Mouse (Mus musculus): ENCODE data around the gene Slc7a11. TPM values are rescaled to one million over a fixed set of nuclear protein-coding genes. Genes with fewer than 3 reads are reported as not detected.

Slc7a11 gene
- polyA plus RNA-seq, 1 experiment from 2014 or later = 3.5 TPM

GRCm38 (mm10) chr3:49908426-49909341 is 534.7 kb downstream of the Slc7a11 start:
- Histone ChIP-seq H3K4me1 (replicated peaks) (peaks cover 32% of the 10 kb centered on the region), H3K4me3 (replicated peaks) (no peak overlapping the region), H3K36me3 (no peaks in the 10 kb centered on the region), H3K9ac (replicated peaks) (no peak overlapping the region), H3K9me3 (no peaks in the 10 kb centered on the region), H3K27me3 (no peaks in the 10 kb centered on the region), H3K27ac (peak overlapping the region; percentile 91), H3K4me2 (peak overlapping the region; percentile 33)
- WGBS = 16% methylated on average over 12 of the region's 12 CpGs
- peak; percentile 75 for ATAC-seq (ENCODE audit: insufficient number of reproducible peaks, insufficient read depth, low FRiP score, low TSS enrichment, low read depth)

- ATAC-seq (ENCODE audit: insufficient number of reproducible peaks, insufficient read depth, low FRiP score, low TSS enrichment, low read depth) = no peak
- no peak overlapping the region for H3K9ac ChIP-seq (replicated peaks)
- no peaks in the 10 kb centered on the region for H3K36me3 ChIP-seq
- H3K4me2 ChIP-seq = no peak overlapping the region
- H3K9me3 ChIP-seq = no peaks in the 10 kb centered on the region; the same call in 1 of the 2 replicates
- H3K27me3 ChIP-seq = no peaks in the 10 kb centered on the region
- H3K4me1 ChIP-seq (replicated peaks) = peaks cover 4% of the 10 kb centered on the region; the same call in 1 of the 2 replicates
- no peak overlapping the region for H3K27ac ChIP-seq
- no peak overlapping the region for H3K4me3 ChIP-seq (replicated peaks)
These were observed 549.5 kb downstream of the Slc7a11 start for GRCm38 (mm10) chr3:49893945-49894344.

- no peaks in the 10 kb centered on the region for H3K36me3 ChIP-seq
- 57% methylated on average over 2 of the region's 2 CpGs for WGBS
- H3K4me3 ChIP-seq (replicated peaks) = no peak overlapping the region
- peaks cover 6% of the 10 kb centered on the region for H3K4me1 ChIP-seq (replicated peaks)
- no peaks in the 10 kb centered on the region for H3K9me3 ChIP-seq
- no peak for ATAC-seq (ENCODE audit: insufficient number of reproducible peaks, insufficient read depth, low FRiP score, low TSS enrichment, low read depth)
- no peak overlapping the region for H3K27ac ChIP-seq
- H3K4me2 ChIP-seq = no peak overlapping the region
- no peak overlapping the region for H3K9ac ChIP-seq (replicated peaks)
- no peaks in the 10 kb centered on the region for H3K27me3 ChIP-seq
These were observed 556.1 kb downstream of the Slc7a11 start for GRCm38 (mm10) chr3:49887359-49887758.

- Histone ChIP-seq H3K4me2 (no peak overlapping the region), H3K4me3 (replicated peaks) (no peak overlapping the region), H3K9ac (replicated peaks) (no peak overlapping the region), H3K4me1 (replicated peaks) (peaks cover 6% of the 10 kb centered on the region), H3K9me3 (no peaks in the 10 kb centered on the region), H3K27me3 (no peaks in the 10 kb centered on the region), H3K36me3 (no peaks in the 10 kb centered on the region), H3K27ac (no peak overlapping the region)
- 49% methylated on average over 8 of the region's 8 CpGs for WGBS
- no peak for ATAC-seq (ENCODE audit: insufficient number of reproducible peaks, insufficient read depth, low FRiP score, low TSS enrichment, low read depth)
These were observed 557.0 kb downstream of the Slc7a11 start for GRCm38 (mm10) chr3:49886220-49886945.

- H3K9me3 ChIP-seq = no peaks in the 10 kb centered on the region
- H3K36me3 ChIP-seq = no peaks in the 10 kb centered on the region
- H3K4me2 ChIP-seq = no peak overlapping the region
- H3K9ac ChIP-seq (replicated peaks) = no peak overlapping the region
- no peak overlapping the region for H3K4me3 ChIP-seq (replicated peaks)
- H3K27me3 ChIP-seq = no peaks in the 10 kb centered on the region
- ATAC-seq (ENCODE audit: insufficient number of reproducible peaks, insufficient read depth, low FRiP score, low TSS enrichment, low read depth) = no peak
- no peak overlapping the region for H3K27ac ChIP-seq
- no peaks in the 10 kb centered on the region for H3K4me1 ChIP-seq (replicated peaks)
These were observed 562.9 kb downstream of the Slc7a11 start for GRCm38 (mm10) chr3:49880496-49880895.

GRCm38 (mm10) chr3:49870786-49871185 is 572.6 kb downstream of the Slc7a11 start:
- no peak for ATAC-seq (ENCODE audit: insufficient number of reproducible peaks, insufficient read depth, low FRiP score, low TSS enrichment, low read depth)
- 47% methylated on average over 3 of the region's 3 CpGs for WGBS
- peak overlapping the region; percentile 50; the same call in 1 of the 2 replicates for H3K27ac ChIP-seq
- no peak overlapping the region for H3K4me2 ChIP-seq
- H3K9ac ChIP-seq (replicated peaks) = no peak overlapping the region
- no peaks in the 10 kb centered on the region for H3K27me3 ChIP-seq
- H3K4me3 ChIP-seq (replicated peaks) = no peak overlapping the region
- H3K36me3 ChIP-seq = no peaks in the 10 kb centered on the region
- no peaks in the 10 kb centered on the region for H3K9me3 ChIP-seq
- H3K4me1 ChIP-seq (replicated peaks) = peaks cover 52% of the 10 kb centered on the region

- no peaks in the 10 kb centered on the region for H3K9me3 ChIP-seq
- H3K4me1 ChIP-seq (replicated peaks) = peaks cover 43% of the 10 kb centered on the region
- H3K9ac ChIP-seq (replicated peaks) = no peak overlapping the region
- no peak overlapping the region for H3K4me3 ChIP-seq (replicated peaks)
- H3K27ac ChIP-seq = peak overlapping the region; percentile 74
- H3K27me3 ChIP-seq = no peaks in the 10 kb centered on the region
- peak; percentile 64; the same call in 1 of the 2 replicates for ATAC-seq (ENCODE audit: insufficient number of reproducible peaks, insufficient read depth, low FRiP score, low TSS enrichment, low read depth)
- no peak overlapping the region for H3K4me2 ChIP-seq
- 18% methylated on average over 4 of the region's 4 CpGs for WGBS
- no peaks in the 10 kb centered on the region for H3K36me3 ChIP-seq
These were observed 575.3 kb downstream of the Slc7a11 start for GRCm38 (mm10) chr3:49867951-49868584.

GRCm38 (mm10) chr3:49867147-49867950 is 576.1 kb downstream of the Slc7a11 start:
- 39% methylated on average over 7 of the region's 7 CpGs for WGBS
- no peak for ATAC-seq (ENCODE audit: insufficient number of reproducible peaks, insufficient read depth, low FRiP score, low TSS enrichment, low read depth)
- Histone ChIP-seq H3K27ac (peak overlapping the region; percentile 74), H3K4me3 (replicated peaks) (no peak overlapping the region), H3K9me3 (no peaks in the 10 kb centered on the region), H3K9ac (replicated peaks) (no peak overlapping the region), H3K36me3 (no peaks in the 10 kb centered on the region), H3K4me2 (no peak overlapping the region), H3K27me3 (no peaks in the 10 kb centered on the region), H3K4me1 (replicated peaks) (peaks cover 39% of the 10 kb centered on the region)

- peak overlapping the region; percentile 42 for H3K4me2 ChIP-seq
- H3K36me3 ChIP-seq = no peaks in the 10 kb centered on the region
- peak; percentile 38; the same call in 1 of the 2 replicates for ATAC-seq (ENCODE audit: insufficient number of reproducible peaks, insufficient read depth, low FRiP score, low TSS enrichment, low read depth)
- peaks cover 36% of the 10 kb centered on the region for H3K4me1 ChIP-seq (replicated peaks)
- no peaks in the 10 kb centered on the region for H3K9me3 ChIP-seq
- H3K27me3 ChIP-seq = no peaks in the 10 kb centered on the region
- 0 out of 2 replicates have a peak overlapping the region, but pooled peaks have one; percentile 40 for H3K9ac ChIP-seq (replicated peaks)
- peak overlapping the region; percentile 84 for H3K27ac ChIP-seq
- WGBS = 12% methylated on average over 11 of the region's 11 CpGs
- no peak overlapping the region for H3K4me3 ChIP-seq (replicated peaks)
These were observed 577.3 kb downstream of the Slc7a11 start for GRCm38 (mm10) chr3:49866061-49866515.

- no peaks in the 10 kb centered on the region for H3K27me3 ChIP-seq
- 37% methylated on average over 4 of the region's 4 CpGs for WGBS
- H3K4me2 ChIP-seq = no peak overlapping the region
- no peak overlapping the region for H3K4me3 ChIP-seq (replicated peaks)
- H3K9me3 ChIP-seq = no peaks in the 10 kb centered on the region
- H3K4me1 ChIP-seq (replicated peaks) = peaks cover 15% of the 10 kb centered on the region; the same call in 1 of the 2 replicates
- no peak overlapping the region for H3K27ac ChIP-seq
- no peaks in the 10 kb centered on the region for H3K36me3 ChIP-seq
- H3K9ac ChIP-seq (replicated peaks) = no peak overlapping the region
- ATAC-seq (ENCODE audit: insufficient number of reproducible peaks, insufficient read depth, low FRiP score, low TSS enrichment, low read depth) = no peak
These were observed 586.6 kb downstream of the Slc7a11 start for GRCm38 (mm10) chr3:49856797-49857196.

Data from limb, embryonic 12.5 days (tissue).